Mouse (Mus musculus): ENCODE measurements around the gene Majin. TPM values are rescaled to one million over a fixed set of nuclear protein-coding genes. Genes with fewer than 3 reads are reported as not detected.

Majin gene
- polyA plus RNA-seq, 1 experiment = 0.35 TPM

- no peak overlapping the region for H3K4me3 ChIP-seq (ENCODE audit: insufficient read depth, low read length)
- H3K27ac ChIP-seq (ENCODE audit: insufficient read depth, low read depth, low read length) = no peak overlapping the region
- no peak for TF ChIP-seq CTCF (IDR thresholded peaks at IDR 0.05; ENCODE audit: low read depth, low read length)
- TF ChIP-seq POLR2A (IDR thresholded peaks at IDR 0.05; ENCODE audit: borderline replicate concordance, low read depth, low read length) = no peak
- H3K4me1 ChIP-seq (ENCODE audit: control insufficient read depth, insufficient read depth, low read length) = peaks cover 37% of the 10 kb centered on the region
Measured at GRCm38 (mm10) chr19:6267306-6268169, 83.3 kb downstream of the Majin start.

- Histone ChIP-seq H3K27ac (ENCODE audit: insufficient read depth, low read depth, low read length) (no peak overlapping the region), H3K4me3 (ENCODE audit: insufficient read depth, low read length) (no peak overlapping the region), H3K4me1 (ENCODE audit: control insufficient read depth, insufficient read depth, low read length) (peaks cover 43% of the 10 kb centered on the region)
- TF ChIP-seq POLR2A (IDR thresholded peaks at IDR 0.05; ENCODE audit: borderline replicate concordance, low read depth, low read length) (no peak), CTCF (IDR thresholded peaks at IDR 0.05; ENCODE audit: low read depth, low read length) (peak; percentile 79)
Measured at GRCm38 (mm10) chr19:6268170-6268528, 84.0 kb downstream of the Majin start.

- H3K4me3 ChIP-seq (ENCODE audit: insufficient read depth, low read length) = no peak overlapping the region
- H3K4me1 ChIP-seq (ENCODE audit: control insufficient read depth, insufficient read depth, low read length) = peaks cover 48% of the 10 kb centered on the region
- no peak overlapping the region for H3K27ac ChIP-seq (ENCODE audit: insufficient read depth, low read depth, low read length)
- TF ChIP-seq POLR2A (IDR thresholded peaks at IDR 0.05; ENCODE audit: borderline replicate concordance, low read depth, low read length) (no peak), CTCF (IDR thresholded peaks at IDR 0.05; ENCODE audit: low read depth, low read length) (no peak)
Measured at GRCm38 (mm10) chr19:6268670-6269132, 84.5 kb downstream of the Majin start.

GRCm38 (mm10) chr19:6269798-6270475, 85.7 kb downstream of the Majin start:
- no peak overlapping the region for H3K27ac ChIP-seq (ENCODE audit: insufficient read depth, low read depth, low read length)
- no peak for TF ChIP-seq CTCF (IDR thresholded peaks at IDR 0.05; ENCODE audit: low read depth, low read length)
- TF ChIP-seq POLR2A (IDR thresholded peaks at IDR 0.05; ENCODE audit: borderline replicate concordance, low read depth, low read length) = no peak
- peaks cover 58% of the 10 kb centered on the region for H3K4me1 ChIP-seq (ENCODE audit: control insufficient read depth, insufficient read depth, low read length)
- no peak overlapping the region for H3K4me3 ChIP-seq (ENCODE audit: insufficient read depth, low read length)

- Histone ChIP-seq H3K4me1 (ENCODE audit: control insufficient read depth, insufficient read depth, low read length) (peaks cover 64% of the 10 kb centered on the region), H3K4me3 (ENCODE audit: insufficient read depth, low read length) (no peak overlapping the region), H3K27ac (ENCODE audit: insufficient read depth, low read depth, low read length) (no peak overlapping the region)
- TF ChIP-seq CTCF (IDR thresholded peaks at IDR 0.05; ENCODE audit: low read depth, low read length) = no peak
- no peak for TF ChIP-seq POLR2A (IDR thresholded peaks at IDR 0.05; ENCODE audit: borderline replicate concordance, low read depth, low read length)
Measured at GRCm38 (mm10) chr19:6270661-6271060, 86.5 kb downstream of the Majin start.

GRCm38 (mm10) chr19:6271206-6271605, 87.0 kb downstream of the Majin start:
- H3K4me1 ChIP-seq (ENCODE audit: control insufficient read depth, insufficient read depth, low read length) = peaks cover 66% of the 10 kb centered on the region
- H3K27ac ChIP-seq (ENCODE audit: insufficient read depth, low read depth, low read length) = no peak overlapping the region
- TF ChIP-seq POLR2A (IDR thresholded peaks at IDR 0.05; ENCODE audit: borderline replicate concordance, low read depth, low read length) (no peak), CTCF (IDR thresholded peaks at IDR 0.05; ENCODE audit: low read depth, low read length) (no peak)
- H3K4me3 ChIP-seq (ENCODE audit: insufficient read depth, low read length) = no peak overlapping the region

- TF ChIP-seq CTCF (IDR thresholded peaks at IDR 0.05; ENCODE audit: low read depth, low read length) = no peak
- no peak for TF ChIP-seq POLR2A (IDR thresholded peaks at IDR 0.05; ENCODE audit: borderline replicate concordance, low read depth, low read length)
- Histone ChIP-seq H3K27ac (ENCODE audit: insufficient read depth, low read depth, low read length) (no peak overlapping the region), H3K4me3 (ENCODE audit: insufficient read depth, low read length) (no peak overlapping the region), H3K4me1 (ENCODE audit: control insufficient read depth, insufficient read depth, low read length) (peaks cover 66% of the 10 kb centered on the region)
Measured at GRCm38 (mm10) chr19:6272053-6272452, 87.9 kb downstream of the Majin start.

- TF ChIP-seq CTCF (IDR thresholded peaks at IDR 0.05; ENCODE audit: low read depth, low read length) (no peak), POLR2A (IDR thresholded peaks at IDR 0.05; ENCODE audit: borderline replicate concordance, low read depth, low read length) (no peak)
- Histone ChIP-seq H3K4me1 (ENCODE audit: control insufficient read depth, insufficient read depth, low read length) (peaks cover 65% of the 10 kb centered on the region), H3K27ac (ENCODE audit: insufficient read depth, low read depth, low read length) (no peak overlapping the region), H3K4me3 (ENCODE audit: insufficient read depth, low read length) (no peak overlapping the region)
Measured at GRCm38 (mm10) chr19:6272738-6273137, 88.5 kb downstream of the Majin start.

- no peak overlapping the region for H3K27ac ChIP-seq (ENCODE audit: insufficient read depth, low read depth, low read length)
- TF ChIP-seq CTCF (IDR thresholded peaks at IDR 0.05; ENCODE audit: low read depth, low read length) = no peak
- no peak for TF ChIP-seq POLR2A (IDR thresholded peaks at IDR 0.05; ENCODE audit: borderline replicate concordance, low read depth, low read length)
- H3K4me1 ChIP-seq (ENCODE audit: control insufficient read depth, insufficient read depth, low read length) = peaks cover 62% of the 10 kb centered on the region
- no peak overlapping the region for H3K4me3 ChIP-seq (ENCODE audit: insufficient read depth, low read length)
Measured at GRCm38 (mm10) chr19:6273592-6273991, 89.4 kb downstream of the Majin start.

Other genes with a start within 250 kb of the Majin start
- gene Pola2, start 220.2 kb upstream of the Majin start, polyA plus RNA-seq (2012; ENCODE audit: insufficient read depth, insufficient read length, missing spikeins) = 24.7 and 24.8 TPM in 2 replicates
- not detected in 2 replicates for gene Slc22a20, start 198.2 kb upstream of the Majin start, polyA plus RNA-seq (2012; ENCODE audit: insufficient read depth, insufficient read length, missing spikeins)
- 32.7 and 38.3 TPM in 2 replicates for gene Capn1, start 168.5 kb upstream of the Majin start, polyA plus RNA-seq (2012; ENCODE audit: insufficient read depth, insufficient read length, missing spikeins)
- gene Syvn1, start 137.8 kb upstream of the Majin start, polyA plus RNA-seq (2012; ENCODE audit: insufficient read depth, insufficient read length, missing spikeins) = 31.1 and 33.7 TPM in 2 replicates
- gene Mrpl49, start 126.6 kb upstream of the Majin start, polyA plus RNA-seq (2012; ENCODE audit: insufficient read depth, insufficient read length, missing spikeins) = 24.5 and 25.9 TPM in 2 replicates
- gene Fau, start 126.5 kb upstream of the Majin start, polyA plus RNA-seq (2012; ENCODE audit: insufficient read depth, insufficient read length, missing spikeins) = 1,783 and 2,337 TPM in 2 replicates
- 12.8 and 16.4 TPM in 2 replicates for gene Znhit2, start 123.2 kb upstream of the Majin start, polyA plus RNA-seq (2012; ENCODE audit: insufficient read depth, insufficient read length, missing spikeins)
- gene Tm7sf2, start 116.0 kb upstream of the Majin start, polyA plus RNA-seq (2012; ENCODE audit: insufficient read depth, insufficient read length, missing spikeins) = 8.1 and 13.7 TPM in 2 replicates
- gene Vps51, start 107.2 kb upstream of the Majin start, polyA plus RNA-seq (2012; ENCODE audit: insufficient read depth, insufficient read length, missing spikeins) = 83.7 and 99.9 TPM in 2 replicates
- not detected in 2 replicates for gene Tmem262, start 104.4 kb upstream of the Majin start, polyA plus RNA-seq (2012; ENCODE audit: insufficient read depth, insufficient read length, missing spikeins)
- gene Gm28374, start 102.1 kb upstream of the Majin start, polyA plus RNA-seq (2012; ENCODE audit: insufficient read depth, insufficient read length, missing spikeins) = 2.0 TPM in 1 of 2 replicates, not detected in the other
- 38.9 and 40.5 TPM in 2 replicates for gene Zfpl1, start 99.4 kb upstream of the Majin start, polyA plus RNA-seq (2012; ENCODE audit: insufficient read depth, insufficient read length, missing spikeins)
- gene Cdca5, start 99.4 kb upstream of the Majin start, polyA plus RNA-seq (2012; ENCODE audit: insufficient read depth, insufficient read length, missing spikeins) = 13.1 and 13.6 TPM in 2 replicates
- gene AC131692.1, start 90.0 kb upstream of the Majin start, polyA plus RNA-seq (2012; ENCODE audit: insufficient read depth, insufficient read length, missing spikeins) = 1.2 TPM in 1 of 2 replicates, not detected in the other
- gene Naaladl1, start 78.6 kb upstream of the Majin start, polyA plus RNA-seq (2012; ENCODE audit: insufficient read depth, insufficient read length, missing spikeins) = 0.53 and 0.80 TPM in 2 replicates
- gene Sac3d1, start 65.7 kb upstream of the Majin start, polyA plus RNA-seq (2012; ENCODE audit: insufficient read depth, insufficient read length, missing spikeins) = 5.6 and 6.0 TPM in 2 replicates
- gene Snx15, start 56.1 kb upstream of the Majin start, polyA plus RNA-seq (2012; ENCODE audit: insufficient read depth, insufficient read length, missing spikeins) = 26.0 and 32.8 TPM in 2 replicates
- gene Batf2, start 43.4 kb upstream of the Majin start, polyA plus RNA-seq (2012; ENCODE audit: insufficient read depth, insufficient read length, missing spikeins) = 6.2 and 7.9 TPM in 2 replicates
- gene Arl2, start 42.8 kb upstream of the Majin start, polyA plus RNA-seq (2012; ENCODE audit: insufficient read depth, insufficient read length, missing spikeins) = 31.0 and 33.7 TPM in 2 replicates
- gene Gpha2, start 42.0 kb downstream of the Majin start, polyA plus RNA-seq (2012; ENCODE audit: insufficient read depth, insufficient read length, missing spikeins) = not detected in 2 replicates
- 13.7 and 15.4 TPM in 2 replicates for gene Ppp2r5b, start 51.5 kb downstream of the Majin start, polyA plus RNA-seq (2012; ENCODE audit: insufficient read depth, insufficient read length, missing spikeins)
- gene Atg2a, start 57.3 kb downstream of the Majin start, polyA plus RNA-seq (2012; ENCODE audit: insufficient read depth, insufficient read length, missing spikeins) = 23.9 and 27.1 TPM in 2 replicates
- 91.9 and 96.3 TPM in 2 replicates for gene Ehd1, start 92.3 kb downstream of the Majin start, polyA plus RNA-seq (2012; ENCODE audit: insufficient read depth, insufficient read length, missing spikeins)
- 6.9 and 7.0 TPM in 2 replicates for gene Cdc42bpg, start 122.1 kb downstream of the Majin start, polyA plus RNA-seq (2012; ENCODE audit: insufficient read depth, insufficient read length, missing spikeins)
- 28.1 and 29.1 TPM in 2 replicates for gene Men1, start 150.6 kb downstream of the Majin start, polyA plus RNA-seq (2012; ENCODE audit: insufficient read depth, insufficient read length, missing spikeins)
- gene Map4k2, start 156.7 kb downstream of the Majin start, polyA plus RNA-seq (2012; ENCODE audit: insufficient read depth, insufficient read length, missing spikeins) = 57.4 and 58.5 TPM in 2 replicates
- gene Sf1, start 179.3 kb downstream of the Majin start, polyA plus RNA-seq (2012; ENCODE audit: insufficient read depth, insufficient read length, missing spikeins) = 159 and 170 TPM in 2 replicates
- gene Pygm, start 200.0 kb downstream of the Majin start, polyA plus RNA-seq (2012; ENCODE audit: insufficient read depth, insufficient read length, missing spikeins) = 0.97 and 2.1 TPM in 2 replicates
- gene Rasgrp2, start 215.0 kb downstream of the Majin start, polyA plus RNA-seq (2012; ENCODE audit: insufficient read depth, insufficient read length, missing spikeins) = 5.9 and 7.7 TPM in 2 replicates
- gene Nrxn2, start 234.3 kb downstream of the Majin start, polyA plus RNA-seq (2012; ENCODE audit: insufficient read depth, insufficient read length, missing spikeins) = not detected in 2 replicates